Mouse (Mus musculus) monocyte, adult 2 months (primary cell): Measurements from ENCODE around the gene Rpl34.
A peak's percentile ranks its signal among the peaks of the same experiment; 100 is the strongest.

Experiments
- DNase-seq, 2 experiments: peaks; one replicate each; pipeline ENCODE4 v3.0.0; 2022; ENCODE audit warnings: low spot score in 2 of 2, low read depth in 1 of 2

Rpl34 gene

DNA sequence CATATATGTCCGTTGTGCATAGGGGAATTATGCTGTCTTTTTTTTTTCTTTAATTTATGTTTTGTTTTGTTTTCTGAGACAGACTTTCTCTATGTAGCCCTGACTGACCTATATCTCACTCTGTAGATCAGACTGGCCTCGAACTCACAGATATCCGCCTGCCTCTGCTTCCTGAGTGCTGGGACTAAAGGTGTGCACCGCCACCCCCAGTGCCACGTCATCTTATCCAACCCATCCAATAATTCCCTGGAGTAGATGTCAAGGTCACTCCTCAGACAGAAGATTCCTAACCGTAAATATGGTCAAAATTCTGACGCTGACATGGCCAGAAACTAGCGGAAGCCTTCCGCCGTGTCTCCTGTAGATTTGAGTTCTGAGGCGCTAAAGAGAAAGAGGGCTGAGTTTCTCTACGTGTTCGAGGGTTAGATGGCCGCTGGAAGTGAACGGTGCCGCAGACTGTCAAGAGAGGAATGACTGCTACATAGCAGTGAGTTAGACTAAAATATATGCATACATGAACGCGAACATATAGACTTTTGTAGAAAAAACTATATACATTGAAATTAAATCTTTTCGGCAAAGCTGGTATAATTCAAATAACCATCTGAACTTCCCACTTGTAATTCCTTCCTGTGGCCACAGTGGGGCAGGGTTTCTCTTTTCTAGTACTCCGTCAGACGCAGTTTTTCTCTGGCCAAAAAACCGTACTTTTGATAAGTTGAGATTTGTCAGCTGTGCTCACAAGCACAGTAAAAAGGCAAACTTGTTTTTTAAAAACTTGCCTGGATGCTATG, 15.2 kb downstream of the Rpl34 start:
- peak in 1 of 2 experiments; percentile 13 for DNase-seq

DNA sequence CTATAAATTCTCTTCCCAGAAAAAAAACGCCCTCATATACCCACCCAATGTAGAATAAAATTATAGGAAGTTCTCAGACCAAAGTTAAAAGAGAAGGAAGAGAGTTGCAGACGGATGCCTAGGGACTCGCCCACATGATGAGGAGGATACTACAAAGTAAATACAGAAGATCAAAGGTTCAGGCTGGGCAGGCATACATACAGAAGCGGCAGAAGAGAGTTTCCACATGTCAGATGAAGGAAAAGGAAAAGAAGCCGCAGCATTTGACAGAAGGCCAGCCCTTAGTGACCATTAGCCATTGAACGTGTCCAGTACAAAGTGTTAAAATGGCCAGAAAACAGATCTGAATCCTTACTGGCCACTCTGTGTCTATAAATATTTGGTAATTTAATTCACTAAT, 17.3 kb downstream of the Rpl34 start:
- no peak for DNase-seq

DNA sequence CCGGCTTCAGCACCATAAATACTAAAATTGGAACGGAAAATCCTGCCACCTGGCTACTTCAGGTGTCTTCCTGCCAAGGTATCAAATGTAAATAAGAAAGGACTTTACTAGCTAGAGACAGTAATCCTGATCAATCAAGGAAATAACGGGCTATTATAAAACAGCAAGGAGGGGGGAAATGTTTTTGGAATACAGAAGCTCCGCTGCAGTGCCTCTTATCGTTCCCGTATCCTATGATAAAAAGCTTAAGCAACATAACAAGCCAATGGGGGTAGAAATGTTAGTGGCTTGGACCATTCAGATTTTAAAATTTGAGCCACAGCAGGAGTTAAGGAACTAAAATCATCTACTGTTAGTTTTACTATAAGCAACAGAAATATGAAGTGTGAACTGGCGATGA, 20.1 kb downstream of the Rpl34 start:
- no peak for DNase-seq

DNA sequence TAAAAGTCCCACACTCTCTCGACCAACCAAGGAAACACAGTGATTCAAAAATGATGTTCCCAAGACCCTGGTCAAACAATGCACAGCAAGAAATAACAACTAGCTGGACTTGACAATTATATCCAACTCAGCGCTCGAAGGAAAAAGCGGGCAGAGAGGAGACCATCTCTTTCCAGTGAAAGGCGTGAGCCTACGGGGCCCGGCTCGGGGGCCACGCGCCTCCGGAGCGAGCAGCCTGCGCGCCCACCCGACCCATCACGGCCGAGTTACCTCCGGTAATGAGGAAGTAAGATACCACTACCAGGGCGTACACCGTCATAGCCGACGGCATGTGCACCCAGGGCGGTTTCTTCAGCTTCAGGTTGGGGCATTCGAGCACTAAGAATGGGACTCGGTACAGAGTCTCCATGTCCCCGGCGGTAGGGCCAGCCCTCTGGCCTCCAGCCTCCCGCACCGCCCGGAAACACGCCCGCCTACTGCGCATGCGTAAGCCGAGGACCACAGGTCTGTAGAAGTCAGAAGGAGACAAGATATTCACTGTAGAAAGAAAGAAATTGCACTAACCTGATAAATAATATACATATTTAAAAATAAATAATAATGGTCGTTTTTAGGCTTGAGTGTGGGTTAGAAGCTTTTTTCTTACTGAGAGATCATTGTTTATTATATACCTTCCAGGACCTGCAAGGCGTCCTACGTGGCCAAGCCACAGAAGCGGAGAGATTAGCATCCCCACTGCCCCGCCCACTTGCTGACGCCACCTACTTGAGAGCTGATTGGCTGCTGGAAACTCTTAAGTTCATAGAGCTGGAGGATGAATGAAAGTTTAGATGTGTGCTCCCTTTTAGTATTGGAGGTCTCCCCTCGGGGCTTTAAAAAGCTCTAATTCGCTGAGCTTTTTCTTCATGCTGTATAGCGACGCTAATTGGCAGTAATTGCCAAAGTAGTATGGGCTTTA, 21.0 kb downstream of the Rpl34 start, which contains the start of gene Ostc:
Gene Ostc, minus strand, starts transcription at position 478 of the 958 bp plus-strand sequence.
- peak; percentile 85 to 91 for DNase-seq

DNA sequence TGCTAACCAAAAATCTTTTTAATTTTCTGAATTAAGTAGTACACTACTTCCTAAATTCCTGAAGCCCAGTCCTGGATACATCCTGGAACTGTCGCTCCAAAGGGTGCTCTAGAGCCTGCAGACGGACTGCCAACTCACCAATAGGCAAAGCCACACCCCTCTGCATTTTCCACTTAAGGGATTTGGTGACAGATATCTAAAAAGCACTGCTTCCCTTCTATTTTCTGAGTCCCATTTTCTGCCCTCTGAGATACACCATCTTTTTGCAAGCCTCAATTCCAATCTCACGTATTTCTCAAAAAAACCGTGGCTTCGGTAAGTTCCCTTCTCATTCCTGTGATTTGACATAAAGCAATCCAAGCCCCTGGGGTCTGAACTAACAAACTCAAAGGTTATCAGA, 21.7 kb downstream of the Rpl34 start:
- no peak for DNase-seq

DNA sequence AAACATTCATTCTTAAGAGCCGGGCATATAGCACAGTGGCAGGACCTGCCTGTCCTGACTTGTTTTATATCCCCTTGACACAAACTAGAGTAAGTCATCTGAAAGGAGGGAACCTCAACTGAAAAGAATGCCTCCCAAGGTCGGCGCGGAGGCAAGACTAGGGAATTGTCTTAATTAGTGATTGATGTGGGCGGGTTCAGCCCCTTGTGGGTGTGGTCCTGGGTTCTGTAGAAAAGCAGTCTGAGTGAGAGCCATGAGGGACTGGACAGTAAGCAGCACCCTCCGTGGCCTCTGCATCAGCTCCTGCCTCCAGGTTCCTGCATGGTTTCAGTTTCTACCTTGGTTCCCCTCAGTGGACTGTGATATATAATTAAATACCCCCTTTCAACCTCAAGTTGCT, 27.9 kb downstream of the Rpl34 start:
- DNase-seq = no peak

DNA sequence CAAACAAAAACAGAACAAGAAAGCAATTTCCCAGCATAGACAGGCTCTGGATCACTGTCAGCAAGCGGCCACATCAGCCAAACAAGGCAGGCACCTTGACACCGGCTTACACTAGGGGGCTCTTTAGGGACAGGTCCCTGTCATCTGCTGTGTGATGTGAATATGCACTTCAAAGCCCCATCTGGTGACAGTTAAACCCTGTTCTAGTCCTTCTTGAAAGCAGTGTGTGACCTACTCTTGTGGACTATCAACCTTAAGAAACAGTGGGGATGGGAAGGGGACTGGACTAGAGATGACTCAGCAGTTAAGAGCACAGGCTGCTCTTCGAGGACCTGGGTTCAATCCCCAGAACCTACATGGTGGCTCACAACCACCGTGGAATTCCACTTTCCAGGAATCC, 32.6 kb downstream of the Rpl34 start:
- no peak for DNase-seq

DNA sequence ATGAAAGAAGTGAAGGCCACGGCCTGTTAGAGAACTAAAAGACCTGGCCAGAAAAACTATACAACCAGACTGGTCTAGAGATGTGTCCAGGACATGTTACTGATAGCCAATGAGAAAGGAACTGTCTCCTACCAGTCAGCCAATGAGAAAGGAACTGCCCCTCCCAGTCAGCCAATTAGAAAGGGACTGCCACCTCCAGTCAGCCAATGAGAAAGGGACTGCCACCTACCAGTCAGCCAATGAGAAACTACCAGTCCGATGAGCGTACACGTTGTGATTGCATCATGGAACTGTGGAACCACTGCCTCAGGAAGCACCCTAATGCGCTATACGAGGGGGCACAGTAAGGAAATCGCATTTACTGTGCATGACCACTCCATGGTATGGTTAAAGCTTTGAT, 35.5 kb downstream of the Rpl34 start:
- DNase-seq = no peak

DNA sequence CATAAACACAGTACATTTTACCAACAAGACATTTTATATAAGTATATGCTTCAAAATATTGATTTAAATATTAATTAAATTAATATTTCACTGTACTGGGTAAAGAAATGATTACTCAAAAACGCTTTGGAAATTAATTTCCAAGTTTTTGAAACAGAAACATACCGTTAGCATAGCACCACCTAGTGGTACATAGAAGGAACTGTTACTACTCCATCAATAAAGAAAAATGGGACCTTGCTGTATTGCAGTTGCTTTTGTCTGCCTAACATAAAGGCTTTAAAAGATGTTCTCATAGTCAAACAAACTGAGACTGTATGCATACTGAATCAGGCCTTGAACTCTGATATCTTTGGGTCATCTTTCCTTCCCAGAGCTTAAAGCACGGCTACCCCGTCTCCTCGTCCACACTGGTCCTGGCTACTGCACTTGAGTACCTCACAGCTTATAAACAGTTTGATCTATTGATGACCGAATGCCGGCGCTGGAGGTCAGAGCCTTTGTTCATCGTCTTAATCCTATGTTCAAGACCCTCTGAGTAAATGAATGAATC, 36.1 kb downstream of the Rpl34 start:
- DNase-seq = no peak

DNA sequence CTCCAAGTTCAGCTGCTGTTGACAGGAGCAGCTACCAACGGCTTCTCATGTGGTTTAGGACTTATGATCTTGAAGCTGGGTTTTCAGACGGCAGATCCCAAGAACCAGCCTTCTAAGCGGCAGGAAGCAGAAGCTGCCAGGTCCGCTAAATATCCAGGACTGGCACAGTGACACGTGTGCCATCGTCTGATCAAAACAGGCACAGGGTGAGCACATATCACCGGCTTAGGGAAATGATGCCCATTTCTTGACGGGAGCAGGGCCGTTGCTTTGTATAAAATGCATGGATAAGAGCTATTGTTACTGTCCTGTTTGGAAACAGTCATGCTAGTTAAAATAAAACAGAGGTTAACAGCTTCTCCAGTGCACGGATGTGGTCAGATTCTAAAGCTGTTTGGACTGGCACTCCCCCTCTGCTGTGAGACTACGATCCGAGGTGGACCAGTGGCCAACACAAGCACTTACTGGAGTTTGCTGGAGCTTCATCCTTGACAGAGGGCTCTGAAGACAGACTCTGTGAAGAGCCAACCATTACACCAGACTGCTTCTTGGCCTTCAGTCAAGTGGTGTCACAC, 38.5 kb downstream of the Rpl34 start:
- no peak for DNase-seq

DNA sequence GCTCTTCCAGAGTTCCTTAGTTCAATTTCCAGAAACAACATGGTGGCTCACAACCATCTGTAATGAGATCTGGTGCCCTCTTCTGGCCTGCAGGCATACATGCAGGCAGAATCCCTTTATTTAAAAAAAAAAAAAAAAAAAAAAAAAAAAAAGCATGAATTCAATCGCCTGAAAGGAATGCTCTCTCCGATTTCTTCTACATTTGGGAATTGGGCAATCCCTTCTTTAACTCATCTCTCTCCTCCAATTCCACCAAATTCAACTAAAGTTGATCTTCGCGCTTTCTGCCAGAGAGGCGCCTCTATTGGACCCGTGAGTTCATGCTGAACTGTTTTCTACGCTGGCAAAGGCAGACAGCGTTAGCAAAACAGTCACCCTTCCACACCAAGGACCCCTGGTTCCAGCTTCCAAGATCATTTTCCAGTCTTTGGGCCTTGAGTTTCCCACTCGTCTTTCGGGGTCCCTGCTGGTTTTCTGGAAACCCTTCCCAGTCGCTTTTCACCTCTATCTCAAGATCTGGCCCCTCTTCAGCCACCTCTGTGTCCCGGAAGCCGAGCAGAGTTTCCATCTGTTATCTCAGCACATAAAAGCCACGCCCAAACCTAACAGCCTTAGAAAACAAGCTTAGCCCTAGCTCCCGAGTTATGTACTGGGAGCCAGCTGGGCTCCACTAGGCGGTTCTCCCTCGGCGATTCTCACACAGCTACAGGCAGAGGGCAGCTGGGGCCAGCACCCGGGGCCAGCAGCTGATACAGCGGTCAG, 39.2 kb downstream of the Rpl34 start:
- DNase-seq = no peak

DNA sequence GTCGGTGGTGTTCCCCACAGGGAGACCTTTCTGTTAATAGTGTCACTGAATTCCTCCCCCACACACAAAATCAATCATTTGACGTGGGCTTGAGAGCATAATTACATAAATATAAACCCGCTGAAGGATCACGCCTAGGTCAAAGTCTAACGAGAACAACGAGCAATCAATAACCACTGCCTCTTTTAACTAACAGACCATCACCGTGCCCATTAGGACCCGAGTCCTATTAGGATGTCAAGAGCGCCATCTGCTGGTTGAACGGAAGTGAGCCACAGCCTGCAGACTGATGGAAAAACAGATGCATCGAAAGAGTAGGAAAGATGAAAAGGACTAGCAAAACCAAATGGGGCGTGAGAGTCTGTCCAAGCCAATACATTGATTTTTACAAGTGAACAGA, 40.6 kb downstream of the Rpl34 start:
- peak in 1 of 2 experiments; percentile 16 for DNase-seq

DNA sequence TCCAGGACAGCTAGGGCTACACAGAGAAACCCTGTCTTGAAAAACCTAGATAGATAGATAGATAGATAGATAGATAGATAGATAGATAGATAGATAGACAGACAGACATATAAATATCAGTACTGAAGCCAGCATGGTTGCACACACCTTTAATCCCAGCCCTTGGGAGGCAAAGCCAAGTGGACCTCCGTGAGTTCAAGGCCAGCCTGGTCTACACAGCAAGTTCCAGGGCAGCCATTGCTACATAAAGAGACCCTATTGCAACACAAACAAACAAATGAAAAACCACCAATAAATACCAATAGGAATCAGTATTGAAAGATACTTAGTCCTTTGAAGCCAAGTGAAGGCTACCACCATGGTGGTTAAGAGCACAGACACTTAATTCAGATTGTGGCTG, 43.1 kb downstream of the Rpl34 start:
- no peak for DNase-seq

DNA sequence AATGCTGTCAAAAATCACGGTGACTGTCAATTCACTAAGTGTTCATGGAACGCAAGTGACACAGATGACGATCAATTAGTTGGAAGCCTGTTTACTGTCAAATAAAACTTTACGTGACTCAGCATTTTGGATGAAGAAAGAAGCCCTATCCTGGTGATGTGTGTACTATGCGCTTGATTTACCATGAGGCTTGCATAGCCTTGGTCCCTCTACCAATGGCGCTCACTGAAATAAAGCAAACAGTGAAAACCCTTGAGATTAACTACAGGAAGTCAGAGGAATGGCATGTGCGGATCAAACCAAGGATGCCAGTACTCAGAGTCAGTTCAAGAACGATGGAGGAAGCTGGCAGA, 45.2 kb downstream of the Rpl34 start:
- no peak for DNase-seq

DNA sequence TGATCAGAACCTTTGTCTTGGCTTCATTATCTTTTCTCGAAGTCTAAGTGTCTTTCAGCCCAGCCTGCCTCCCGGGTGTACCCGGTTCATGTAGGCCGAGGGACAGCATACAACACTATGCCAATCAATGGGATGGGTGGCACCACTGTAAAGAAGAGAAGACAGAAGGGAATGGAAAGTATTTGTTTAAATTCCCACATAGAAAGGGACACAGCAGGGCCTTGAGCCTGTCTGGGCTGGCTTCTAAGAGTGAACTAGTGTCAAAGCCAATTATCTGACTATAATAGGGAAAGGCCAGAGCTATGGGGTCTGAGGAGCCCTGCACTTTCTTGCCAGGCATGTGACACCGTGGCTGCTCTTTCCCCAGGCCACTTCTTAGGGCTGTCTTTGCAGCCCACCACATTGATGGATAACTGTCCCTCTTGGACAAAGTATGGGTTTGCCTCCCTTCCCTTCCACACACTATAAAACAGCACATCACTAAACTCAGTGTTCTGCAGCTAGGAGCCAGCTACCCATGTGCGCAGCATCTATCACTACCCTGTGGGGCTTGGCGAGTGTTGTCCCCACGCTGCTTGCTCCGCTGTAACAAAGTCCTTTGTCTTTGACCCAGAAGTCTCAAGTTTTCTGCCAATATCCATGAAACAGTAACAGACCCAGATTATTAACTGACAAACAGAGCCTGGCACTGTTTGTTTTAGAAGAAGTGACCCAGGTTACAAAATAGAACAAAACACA, 45.8 kb downstream of the Rpl34 start:
- no peak for DNase-seq

DNA sequence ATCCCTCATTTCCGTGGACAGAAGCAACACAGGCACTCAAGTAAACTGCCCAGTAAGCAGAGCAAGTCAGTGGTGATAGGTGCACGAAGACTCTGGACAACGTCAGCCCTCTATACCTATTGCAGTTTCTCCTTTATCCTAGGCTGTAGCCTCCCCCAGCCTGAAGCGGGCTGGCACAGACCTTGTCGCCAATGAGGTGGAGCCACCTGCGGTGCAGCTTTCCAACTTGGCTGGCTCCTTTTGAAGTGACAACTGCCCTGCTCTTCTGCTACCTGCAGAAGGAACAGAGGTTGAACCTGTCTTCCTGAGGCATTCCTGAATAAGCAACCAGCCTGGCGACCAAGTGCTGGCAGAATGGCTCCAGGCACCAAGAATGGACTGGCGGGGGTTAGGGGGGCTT, 46.4 kb downstream of the Rpl34 start:
- no peak for DNase-seq

DNA sequence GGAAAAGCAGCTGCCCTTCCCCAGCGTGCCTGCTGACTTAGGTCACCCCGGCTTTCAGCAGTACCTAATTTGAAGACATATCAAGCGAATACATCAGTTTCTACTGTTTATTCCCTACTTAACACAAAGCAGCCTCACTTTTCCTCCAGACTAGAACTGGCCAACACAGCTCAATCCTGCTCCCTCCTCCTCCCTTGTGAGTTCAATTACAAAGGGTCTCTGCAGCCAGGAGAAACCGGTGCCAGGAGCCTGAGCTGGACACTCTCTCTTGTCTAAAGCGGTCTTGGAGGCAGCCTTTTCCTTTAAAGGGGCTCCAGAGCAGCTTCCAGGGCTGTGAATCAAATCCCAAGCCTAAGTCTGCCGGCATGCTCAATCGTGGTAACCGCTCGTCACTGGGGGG, 48.0 kb downstream of the Rpl34 start:
- DNase-seq = no peak

DNA sequence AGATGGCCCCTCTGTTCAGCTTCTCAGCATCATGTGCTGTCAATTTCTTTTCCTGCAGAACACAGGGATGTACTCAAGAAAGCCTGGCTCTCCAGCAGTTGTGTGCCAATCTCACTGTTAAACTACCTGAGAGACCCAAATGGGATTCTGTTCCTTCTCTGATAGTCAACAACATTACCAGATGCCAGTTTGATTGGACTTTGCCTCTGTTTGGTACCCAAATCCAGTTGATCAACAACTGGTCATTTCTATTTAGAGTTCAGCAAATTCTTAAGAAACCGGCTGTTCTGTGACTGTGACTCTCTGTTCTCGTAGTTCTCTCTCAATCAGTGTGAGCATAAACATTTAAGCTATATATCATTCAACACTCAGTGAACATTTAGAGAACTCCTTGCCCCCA, 49.0 kb downstream of the Rpl34 start:
- DNase-seq = no peak

DNA sequence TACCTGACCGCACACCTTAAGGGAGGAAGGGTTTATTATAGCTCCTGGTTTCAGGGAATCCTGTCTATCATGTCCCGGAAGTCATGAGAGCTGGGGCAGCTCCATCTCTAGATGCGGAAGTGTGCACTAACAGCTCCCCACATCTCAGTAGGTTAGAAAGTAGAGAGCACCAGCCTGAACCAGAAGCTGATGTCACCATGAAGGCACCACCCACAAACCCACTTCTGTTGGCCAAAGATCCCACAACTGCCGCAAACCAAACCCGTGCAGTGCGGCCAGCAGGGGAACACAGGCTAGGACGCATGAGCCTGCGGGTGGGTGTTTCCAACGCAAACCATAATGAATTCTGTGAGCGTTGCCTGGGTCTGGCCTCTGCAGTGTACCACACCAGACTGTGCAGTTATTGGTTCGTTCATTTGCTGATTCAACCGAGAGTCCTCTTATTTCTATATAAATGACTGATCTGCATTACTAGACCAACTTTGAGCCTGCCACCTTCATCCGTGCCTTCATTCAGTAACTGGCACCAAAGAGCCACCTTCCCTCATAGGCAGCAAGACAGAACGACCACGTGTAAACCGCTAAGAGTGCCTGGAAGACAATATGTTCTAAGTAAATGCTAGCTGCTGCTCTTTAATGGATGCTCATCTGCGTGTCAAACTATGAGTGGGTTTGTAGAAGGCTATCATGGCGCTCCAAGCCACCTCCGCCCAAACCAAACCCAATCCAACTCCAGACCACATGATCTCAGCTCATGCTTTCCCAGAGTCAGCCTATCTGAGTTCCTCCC, 52.3 kb downstream of the Rpl34 start:
- no peak for DNase-seq
